Mouse (Mus musculus): ENCODE data around the gene Eif4e2. TPM values are rescaled to one million over a fixed set of nuclear protein-coding genes. Genes with fewer than 3 reads are reported as not detected.

The Eif4e2 gene
- polyA plus RNA-seq, 1 experiment, result 221 TPM

- Histone ChIP-seq H3K79me2 (ENCODE audit: control insufficient read depth, insufficient read depth) (no peaks in the 10 kb centered on the region), H3K27me3 (ENCODE audit: control insufficient read depth, insufficient read depth, insufficient read length) (no peaks in the 10 kb centered on the region), H3K4me2 (ENCODE audit: low read depth) (no peak within 1 kb of the TSS), H3K4me3 (no peak within 1 kb of the TSS), H3K36me3 (ENCODE audit: control insufficient read depth, insufficient read depth) (no peaks in the 10 kb centered on the region), H3ac (ENCODE audit: control insufficient read depth, insufficient read length) (no peak within 1 kb of the TSS)
- TF ChIP-seq TCF12 (IDR thresholded peaks at IDR 0.05; ENCODE audit: insufficient read depth, poor library complexity, severe bottlenecking) (no peak), REST (IDR thresholded peaks at IDR 0.05; ENCODE audit: insufficient read depth, insufficient read length) (no peak), MAX (IDR thresholded peaks at IDR 0.05; ENCODE audit: low read depth) (no peak), SRF (IDR thresholded peaks at IDR 0.05; ENCODE audit: control insufficient read depth, insufficient read length, low read depth) (no peak), POLR2A (IDR thresholded peaks at IDR 0.05; ENCODE audit: insufficient read length, low read depth) (no peak), TCF3 (IDR thresholded peaks at IDR 0.05; ENCODE audit: insufficient read length, low read depth) (no peak), POLR2AphosphoS2 (IDR thresholded peaks at IDR 0.05; ENCODE audit: insufficient read length, low read depth) (no peak), MYOG (IDR thresholded peaks at IDR 0.05; ENCODE audit: control insufficient read depth in 1 of 3, insufficient read depth in 1 of 3, insufficient read length in 2 of 3, low read depth in 2 of 3) (no peak), MYOD1 (IDR thresholded peaks at IDR 0.05; ENCODE audit: control insufficient read depth in 1 of 3, insufficient read length in 2 of 3, low read depth in 2 of 3) (no peak)
Measured at GRCm38 (mm10) chr1:87183013-87183412, 30.7 kb upstream of the Eif4e2 start, which contains the start of gene Prss56. Gene Prss56 (plus strand): TSS chr1:87183313.

GRCm38 (mm10) chr1:87183998-87184750 lies 29.5 kb upstream of the Eif4e2 start:
- no peaks in the 10 kb centered on the region for H3K27me3 ChIP-seq (ENCODE audit: control insufficient read depth, insufficient read depth, insufficient read length)
- H3K36me3 ChIP-seq (ENCODE audit: control insufficient read depth, insufficient read depth), result no peaks in the 10 kb centered on the region
- TF ChIP-seq CEBPB (IDR thresholded peaks at IDR 0.05; ENCODE audit: insufficient read depth, poor library complexity, severe bottlenecking) (no peak), POLR2AphosphoS2 (IDR thresholded peaks at IDR 0.05; ENCODE audit: insufficient read length, low read depth) (no peak), SRF (IDR thresholded peaks at IDR 0.05; ENCODE audit: control insufficient read depth, insufficient read length, low read depth) (no peak), TCF3 (IDR thresholded peaks at IDR 0.05; ENCODE audit: insufficient read length, low read depth) (no peak), REST (IDR thresholded peaks at IDR 0.05; ENCODE audit: insufficient read depth, insufficient read length) (no peak), USF1 (IDR thresholded peaks at IDR 0.05; ENCODE audit: low read depth) (no peak), MYOD1 (IDR thresholded peaks at IDR 0.05; ENCODE audit: control insufficient read depth in 1 of 3, insufficient read length in 2 of 3, low read depth in 2 of 3) (no peak), TCF12 (IDR thresholded peaks at IDR 0.05; ENCODE audit: insufficient read depth, poor library complexity, severe bottlenecking) (no peak), POLR2A (IDR thresholded peaks at IDR 0.05; ENCODE audit: insufficient read length, low read depth) (no peak), E2F4 (IDR thresholded peaks at IDR 0.05; ENCODE audit: insufficient read depth) (no peak), MAX (IDR thresholded peaks at IDR 0.05; ENCODE audit: low read depth) (no peak), MYOG (IDR thresholded peaks at IDR 0.05; ENCODE audit: control insufficient read depth in 1 of 3, insufficient read depth in 1 of 3, insufficient read length in 2 of 3, low read depth in 2 of 3) (no peak)
- H3ac ChIP-seq (ENCODE audit: control insufficient read depth, insufficient read length), result no peak overlapping the region
- H3K4me2 ChIP-seq (ENCODE audit: low read depth), result no peak overlapping the region
- no peak overlapping the region for H3K4me3 ChIP-seq
- H3K79me2 ChIP-seq (ENCODE audit: control insufficient read depth, insufficient read depth), result no peaks in the 10 kb centered on the region

DNA sequence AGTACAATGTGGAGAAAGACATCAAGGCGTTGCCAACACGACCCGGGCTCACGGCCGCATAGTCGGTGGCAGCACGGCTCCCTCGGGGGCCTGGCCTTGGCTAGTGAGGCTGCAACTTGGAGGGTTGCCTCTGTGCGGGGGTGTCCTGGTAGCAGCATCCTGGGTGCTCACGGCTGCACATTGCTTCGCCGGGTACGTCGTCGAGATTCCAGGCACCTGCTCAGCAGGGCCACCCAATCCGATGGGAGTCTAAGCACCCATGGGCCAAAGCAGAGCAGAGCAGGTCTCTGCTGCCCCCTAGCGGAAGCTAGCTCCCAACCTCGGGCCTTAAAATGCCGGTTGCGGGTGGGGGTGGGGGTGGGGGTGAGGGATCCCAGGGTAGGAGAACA lies 29.0 kb upstream of the Eif4e2 start:
- H3K27me3 ChIP-seq (ENCODE audit: control insufficient read depth, insufficient read depth, insufficient read length), result no peaks in the 10 kb centered on the region
- H3K36me3 ChIP-seq (ENCODE audit: control insufficient read depth, insufficient read depth), result no peaks in the 10 kb centered on the region
- no peaks in the 10 kb centered on the region for H3K79me2 ChIP-seq (ENCODE audit: control insufficient read depth, insufficient read depth)
- no peak overlapping the region for H3ac ChIP-seq (ENCODE audit: control insufficient read depth, insufficient read length)
- TF ChIP-seq MYOG (IDR thresholded peaks at IDR 0.05; ENCODE audit: control insufficient read depth in 1 of 3, insufficient read depth in 1 of 3, insufficient read length in 2 of 3, low read depth in 2 of 3), result peak in 1 of 3 experiments; percentile 35
- TF ChIP-seq MYOD1 (IDR thresholded peaks at IDR 0.05; ENCODE audit: control insufficient read depth in 1 of 3, insufficient read length in 2 of 3, low read depth in 2 of 3), result peak in 1 of 3 experiments; percentile 52
- no peak for TF ChIP-seq TCF3 (IDR thresholded peaks at IDR 0.05; ENCODE audit: insufficient read length, low read depth)
- no peak overlapping the region for H3K4me3 ChIP-seq
- no peak overlapping the region for H3K4me2 ChIP-seq (ENCODE audit: low read depth)

- Histone ChIP-seq H3K4me2 (ENCODE audit: low read depth) (no peak overlapping the region), H3K27me3 (ENCODE audit: control insufficient read depth, insufficient read depth, insufficient read length) (no peaks in the 10 kb centered on the region), H3ac (ENCODE audit: control insufficient read depth, insufficient read length) (no peak overlapping the region), H3K4me3 (no peak overlapping the region), H3K79me2 (ENCODE audit: control insufficient read depth, insufficient read depth) (no peaks in the 10 kb centered on the region), H3K36me3 (ENCODE audit: control insufficient read depth, insufficient read depth) (no peaks in the 10 kb centered on the region)
- TF ChIP-seq MYOG (IDR thresholded peaks at IDR 0.05; ENCODE audit: control insufficient read depth in 1 of 3, insufficient read depth in 1 of 3, insufficient read length in 2 of 3, low read depth in 2 of 3) (no peak), CEBPB (IDR thresholded peaks at IDR 0.05; ENCODE audit: insufficient read depth, poor library complexity, severe bottlenecking) (no peak), MYOD1 (IDR thresholded peaks at IDR 0.05; ENCODE audit: control insufficient read depth in 1 of 3, insufficient read length in 2 of 3, low read depth in 2 of 3) (no peak), REST (IDR thresholded peaks at IDR 0.05; ENCODE audit: insufficient read depth, insufficient read length) (no peak), POLR2A (IDR thresholded peaks at IDR 0.05; ENCODE audit: insufficient read length, low read depth) (no peak), SRF (IDR thresholded peaks at IDR 0.05; ENCODE audit: control insufficient read depth, insufficient read length, low read depth) (no peak), POLR2AphosphoS2 (IDR thresholded peaks at IDR 0.05; ENCODE audit: insufficient read length, low read depth) (no peak), TCF3 (IDR thresholded peaks at IDR 0.05; ENCODE audit: insufficient read length, low read depth) (no peak), TCF12 (IDR thresholded peaks at IDR 0.05; ENCODE audit: insufficient read depth, poor library complexity, severe bottlenecking) (no peak), USF1 (IDR thresholded peaks at IDR 0.05; ENCODE audit: low read depth) (no peak), E2F4 (IDR thresholded peaks at IDR 0.05; ENCODE audit: insufficient read depth) (no peak), MAX (IDR thresholded peaks at IDR 0.05; ENCODE audit: low read depth) (no peak)
Measured at GRCm38 (mm10) chr1:87185526-87185925, 28.2 kb upstream of the Eif4e2 start.
